Comparison of ENCODE assay signal across 8 mouse cellular contexts in the genomic region with DNA sequence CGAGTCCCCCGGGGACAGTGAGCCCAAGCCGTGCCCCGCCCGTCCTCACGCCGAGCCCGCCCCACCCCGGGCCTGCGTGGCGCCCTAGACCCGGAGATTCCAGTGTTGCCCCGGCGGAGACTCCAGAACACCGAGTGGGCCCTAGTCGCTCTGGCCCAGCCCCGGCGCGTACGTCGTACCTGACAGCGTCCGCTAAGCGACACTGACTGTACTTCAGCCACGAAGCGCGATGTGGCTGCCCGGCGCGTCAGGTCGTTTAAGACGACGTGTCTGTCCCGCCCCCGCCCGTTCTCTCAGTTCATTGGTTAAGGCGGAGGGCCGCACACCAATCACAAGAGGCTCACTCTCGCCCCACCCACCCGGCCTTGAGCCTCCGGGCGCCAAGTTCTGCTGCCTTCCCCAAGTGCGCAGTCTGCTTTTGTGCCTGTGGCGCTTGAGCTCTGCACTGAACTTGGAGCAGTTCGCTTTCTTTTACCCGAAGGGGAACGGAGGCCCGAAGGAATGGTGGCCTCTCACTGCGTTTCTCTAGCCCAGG. TPM values are rescaled to one million over a fixed set of nuclear protein-coding genes. Genes with fewer than 3 reads are reported as not detected.
A peak's percentile ranks its signal among the peaks of the same experiment; 100 is the strongest.
DNase-seq lines count a peak whose midpoint lies in the region; ATAC-seq lines count a peak whose summit lies in the region.

Gene Oat, minus strand, starts transcription at position 283 of the 535 bp plus-strand sequence.

- DNase-seq in R1 (ENCODE audit: low read depth, low spot score) = peak; percentile 98
- DNase-seq in cerebellum, postnatal 25 days = peak; percentile 94 to 96
- peak; percentile 82 to 87 for DNase-seq in frontal cortex, postnatal 25 days (ENCODE audit: low spot score in 2 of 2)
- DNase-seq in hindbrain, embryonic 14.5 days (ENCODE audit: low spot score) = peak; percentile 92
- peak; percentile 91 to 92 for DNase-seq in layer of hippocampus, postnatal 36 days
- DNase-seq in lung, postnatal 36 days = peak; percentile 98
- peak; percentile 98 for DNase-seq in retina, postnatal 1 day
- peak; percentile 89 to 90 for DNase-seq in urinary bladder, adult 18-20 months (ENCODE audit: low spot score in 2 of 2)

- peak within 1 kb of the TSS; percentile 79 for H3K4me2 ChIP-seq in hindbrain, embryonic 14.5 days (replicated peaks)

- 0 out of 2 replicates have a peak, but pooled peaks cover 5% of the 10 kb centered on the region for H3K27me3 ChIP-seq in hindbrain, embryonic 14.5 days (ENCODE audit: control insufficient read depth, insufficient read depth, low read length)

- H3K9ac ChIP-seq in hindbrain, embryonic 14.5 days = peak within 1 kb of the TSS; percentile 66

- no peaks in the 10 kb centered on the region for H3K36me3 ChIP-seq in hindbrain, embryonic 14.5 days (replicated peaks; ENCODE audit: control insufficient read depth, insufficient read depth)

- peak; percentile 97 for ATAC-seq in hindbrain, embryonic 14.5 days (ENCODE audit: low FRiP score)

- WGBS in hindbrain, embryonic 14.5 days = 1% methylated on average over 49 of the region's 49 CpGs

- peaks cover 6% of the 10 kb centered on the region; the same call in 1 of the 2 replicates for H3K4me1 ChIP-seq in hindbrain, embryonic 14.5 days (replicated peaks; ENCODE audit: control insufficient read depth, insufficient read depth, low read length)

- H3K9me3 ChIP-seq in hindbrain, embryonic 14.5 days (ENCODE audit: control insufficient read depth, low read length) = no peaks in the 10 kb centered on the region

- peak within 1 kb of the TSS; percentile 60 for H3K4me3 ChIP-seq in hindbrain, embryonic 14.5 days (replicated peaks; ENCODE audit: low read length)

- peak within 1 kb of the TSS; percentile 92 for H3K27ac ChIP-seq in hindbrain, embryonic 14.5 days

RNA-seq across cellular contexts. Expression of gene Oat, which starts in this region (rescaled TPM):
- 107 and 119 TPM in 2 replicates for polyA plus RNA-seq in hindbrain, embryonic 14.5 days (2014; fragmentation: Nextera tagmentation; extraction: Ambion mirVana)
- total RNA-seq in layer of hippocampus, postnatal 36 days (2021) = 10 to 100 TPM; 89.6 to 94.9 TPM

Comparison
In these comparisons a context has a peak if more than half of its experiments do, and no peak if none do; other contexts are left out.
1. Peak in every context shown above with its lines: DNase-seq, ATAC-seq, H3K4me3 ChIP-seq and H3K27ac ChIP-seq.